Mouse (Mus musculus): ENCODE measurements around the gene Olfr31. TPM values are rescaled to one million over a fixed set of nuclear protein-coding genes. Genes with fewer than 3 reads are reported as not detected.

Gene Olfr31
- not detected in 2 replicates for polyA plus RNA-seq (2015; fragmentation: Nextera tagmentation; extraction: Ambion mirVana)

DNA sequence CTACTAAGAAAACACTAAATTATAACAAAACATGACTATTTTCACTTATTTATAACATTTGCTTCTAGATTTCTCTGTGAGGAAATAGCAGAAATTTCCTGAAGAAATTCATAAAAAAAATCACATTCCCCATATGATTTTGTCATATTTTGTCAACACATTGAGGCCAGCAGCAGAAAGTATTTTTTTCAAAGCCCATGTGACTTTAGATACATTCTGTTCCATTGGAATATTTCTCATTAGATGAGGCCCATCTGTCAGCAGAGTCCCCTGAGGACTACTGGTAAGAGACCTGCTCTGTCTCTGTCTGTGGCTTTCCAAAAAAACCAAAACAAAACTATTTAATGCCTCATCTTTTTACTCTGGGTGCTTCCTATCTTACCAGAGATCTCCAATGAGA, at the start of gene Olfr31:
TSS of gene Olfr31 (plus strand) at position 301 of the 400 bp plus-strand sequence.
- H3K9ac ChIP-seq (ENCODE audit: low read depth, low read length), result no peak within 1 kb of the TSS
- ATAC-seq (ENCODE audit: low read depth), result no peak

DNA sequence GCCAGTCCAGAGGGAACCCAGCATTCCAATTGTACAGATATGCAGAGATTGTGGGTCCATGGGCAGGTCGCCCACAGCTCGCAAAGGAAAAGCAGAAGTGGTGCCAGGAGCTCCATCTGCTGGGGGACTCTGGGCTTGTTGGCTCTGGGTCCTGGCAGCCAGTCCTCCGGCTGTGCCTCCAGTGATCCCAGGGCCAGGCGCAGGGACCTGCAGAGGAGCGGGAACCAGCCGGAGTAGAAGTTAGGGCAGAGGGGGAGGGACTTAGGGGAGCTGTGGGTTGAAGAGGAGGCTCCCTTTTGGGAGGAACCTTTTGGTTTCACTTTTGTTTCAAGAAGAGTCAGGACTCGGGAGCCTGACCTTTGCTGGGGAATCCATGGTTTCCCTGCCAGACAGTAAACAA, 28.2 kb upstream of the Olfr31 start:
- Histone ChIP-seq H3K4me3 (ENCODE audit: low read depth, low read length) (0 out of 2 replicates have a peak overlapping the region, but pooled peaks have one; percentile 22), H3K36me3 (ENCODE audit: control insufficient read depth, insufficient read depth) (no peaks in the 10 kb centered on the region), H3K4me1 (ENCODE audit: control insufficient read depth, low read depth, low read length) (no peaks in the 10 kb centered on the region), H3K27ac (ENCODE audit: low read length) (no peak overlapping the region), H3K9me3 (replicated peaks; ENCODE audit: control insufficient read depth, low read length) (no peaks in the 10 kb centered on the region; the same call in 1 of the 2 replicates), H3K27me3 (ENCODE audit: control insufficient read depth, insufficient read depth, low read depth, low read length) (no peaks in the 10 kb centered on the region), H3K4me2 (ENCODE audit: low read depth, low read length) (no peak overlapping the region), H3K9ac (ENCODE audit: low read depth, low read length) (no peak overlapping the region)
- peak; percentile 63 for ATAC-seq (ENCODE audit: low read depth)
- 44% methylated on average over 7 of the region's 7 CpGs for WGBS (ENCODE audit: insufficient replicate concordance)

More for the DNA sequence above, at the start of gene Olfr31:
- Histone ChIP-seq H3K4me1 (ENCODE audit: control insufficient read depth, low read depth, low read length) (no peaks in the 10 kb centered on the region), H3K4me2 (ENCODE audit: low read depth, low read length) (no peak within 1 kb of the TSS), H3K4me3 (ENCODE audit: low read depth, low read length) (no peak within 1 kb of the TSS), H3K9me3 (replicated peaks; ENCODE audit: control insufficient read depth, low read length) (no peaks in the 10 kb centered on the region), H3K27ac (ENCODE audit: low read length) (no peak within 1 kb of the TSS), H3K27me3 (ENCODE audit: control insufficient read depth, insufficient read depth, low read depth, low read length) (no peaks in the 10 kb centered on the region), H3K36me3 (ENCODE audit: control insufficient read depth, insufficient read depth) (no peaks in the 10 kb centered on the region)

DNA sequence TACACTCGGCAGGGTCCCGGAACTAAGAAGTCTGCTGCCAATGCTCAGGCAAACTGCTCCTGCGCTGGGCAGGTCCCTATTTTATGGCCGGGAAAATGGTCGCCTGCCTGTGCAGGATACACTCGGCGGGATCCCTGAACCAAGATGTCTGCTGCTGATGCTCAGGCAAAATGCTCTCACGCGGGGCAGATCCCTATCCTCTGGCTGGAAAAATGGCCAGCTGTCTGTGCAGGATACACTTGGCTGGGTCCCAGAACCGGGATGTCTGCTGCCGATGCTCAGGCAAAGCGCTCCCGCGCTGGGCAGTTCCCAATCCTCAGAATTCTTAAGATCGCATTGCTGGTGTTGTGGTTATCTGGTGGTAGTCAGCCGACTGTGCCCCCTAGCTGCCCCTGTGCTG, 13.7 kb upstream of the Olfr31 start:
- H3K4me3 ChIP-seq (ENCODE audit: low read depth, low read length), result no peak overlapping the region
- WGBS (ENCODE audit: insufficient replicate concordance), result 39% methylated on average over 16 of the region's 16 CpGs
- no peak overlapping the region for H3K4me2 ChIP-seq (ENCODE audit: low read depth, low read length)

DNA sequence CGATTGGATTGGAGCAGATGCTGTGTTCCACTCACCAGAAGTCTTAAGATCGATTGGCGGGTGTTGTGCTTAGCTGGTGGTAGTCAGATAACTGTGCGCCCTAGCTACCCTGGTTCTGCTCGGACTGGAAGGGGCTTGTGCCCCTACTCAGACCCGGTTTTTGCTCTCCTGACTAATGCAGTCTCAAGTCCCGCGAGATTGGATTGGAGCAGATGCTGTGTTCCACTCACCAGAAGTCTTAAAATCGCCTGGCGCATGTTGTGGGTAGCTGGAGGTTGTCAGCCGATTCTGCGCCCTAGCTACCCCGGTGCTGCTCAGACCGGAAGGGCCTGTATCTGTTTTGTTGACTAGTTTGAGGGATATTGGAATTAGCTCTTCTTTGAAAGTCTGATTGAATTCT, 13.2 kb upstream of the Olfr31 start:
- Histone ChIP-seq H3K4me3 (ENCODE audit: low read depth, low read length) (no peak overlapping the region), H3K9me3 (replicated peaks; ENCODE audit: control insufficient read depth, low read length) (no peaks in the 10 kb centered on the region), H3K27ac (ENCODE audit: low read length) (no peak overlapping the region), H3K4me2 (ENCODE audit: low read depth, low read length) (no peak overlapping the region), H3K27me3 (ENCODE audit: control insufficient read depth, insufficient read depth, low read depth, low read length) (no peaks in the 10 kb centered on the region), H3K36me3 (ENCODE audit: control insufficient read depth, insufficient read depth) (no peaks in the 10 kb centered on the region), H3K9ac (ENCODE audit: low read depth, low read length) (no peak overlapping the region), H3K4me1 (ENCODE audit: control insufficient read depth, low read depth, low read length) (no peaks in the 10 kb centered on the region)
- 46% methylated on average over 14 of the region's 14 CpGs for WGBS (ENCODE audit: insufficient replicate concordance)
- ATAC-seq (ENCODE audit: low read depth), result no peak

More for the DNA sequence above, 13.7 kb upstream of the Olfr31 start:
- H3K9ac ChIP-seq (ENCODE audit: low read depth, low read length), result no peak overlapping the region
- H3K9me3 ChIP-seq (replicated peaks; ENCODE audit: control insufficient read depth, low read length), result no peaks in the 10 kb centered on the region
- no peaks in the 10 kb centered on the region for H3K4me1 ChIP-seq (ENCODE audit: control insufficient read depth, low read depth, low read length)
- no peaks in the 10 kb centered on the region for H3K36me3 ChIP-seq (ENCODE audit: control insufficient read depth, insufficient read depth)
- no peak overlapping the region for H3K27ac ChIP-seq (ENCODE audit: low read length)
- no peaks in the 10 kb centered on the region for H3K27me3 ChIP-seq (ENCODE audit: control insufficient read depth, insufficient read depth, low read depth, low read length)
- ATAC-seq (ENCODE audit: low read depth), result no peak

DNA sequence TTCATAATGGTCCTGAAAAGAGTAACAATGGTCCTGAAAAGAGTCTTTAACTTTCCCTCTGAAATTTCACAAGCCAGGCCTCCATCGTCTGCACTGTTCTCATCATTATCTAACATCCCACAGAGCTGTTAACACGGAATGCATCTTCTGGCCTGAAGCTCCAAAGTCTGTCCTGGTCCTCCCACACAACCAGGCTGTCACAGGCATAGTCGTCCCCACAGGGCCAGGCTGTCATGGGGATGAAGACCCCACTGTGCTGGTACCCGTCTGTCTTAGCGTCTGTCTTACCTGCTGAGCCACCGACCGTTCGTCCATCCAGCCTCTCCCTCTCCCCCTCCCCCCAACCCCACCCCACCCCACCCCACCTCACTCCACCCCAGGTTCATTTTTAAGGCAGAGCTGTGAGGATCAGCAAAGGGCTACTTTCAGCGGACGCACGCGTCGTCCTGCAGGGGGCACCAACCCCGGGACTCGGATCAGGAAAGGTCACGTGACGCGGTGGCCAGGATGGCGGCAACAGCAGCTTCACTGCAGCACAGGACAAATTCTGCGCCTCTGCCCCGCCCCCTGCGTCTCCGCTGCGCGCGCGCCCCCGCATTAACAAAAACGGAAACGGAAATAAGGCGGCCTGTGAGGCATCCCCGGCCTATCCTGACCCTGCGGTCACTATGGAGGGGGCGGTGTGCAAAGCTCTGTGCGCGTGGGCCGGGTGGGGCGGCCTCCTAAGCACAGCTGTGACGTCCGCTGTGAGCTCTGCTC, 22.7 kb downstream of the Olfr31 start:
- ATAC-seq (ENCODE audit: low read depth), result peak; percentile 81
- Histone ChIP-seq H3K27ac (ENCODE audit: low read length) (no peak overlapping the region; the same call in 1 of the 2 replicates), H3K9me3 (replicated peaks; ENCODE audit: control insufficient read depth, low read length) (peaks cover 30% of the 10 kb centered on the region), H3K27me3 (ENCODE audit: control insufficient read depth, insufficient read depth, low read depth, low read length) (no peaks in the 10 kb centered on the region), H3K9ac (ENCODE audit: low read depth, low read length) (no peak overlapping the region), H3K4me2 (ENCODE audit: low read depth, low read length) (peak overlapping the region; percentile 80), H3K36me3 (ENCODE audit: control insufficient read depth, insufficient read depth) (no peaks in the 10 kb centered on the region), H3K4me1 (ENCODE audit: control insufficient read depth, low read depth, low read length) (no peaks in the 10 kb centered on the region; the same call in 1 of the 2 replicates), H3K4me3 (ENCODE audit: low read depth, low read length) (peak overlapping the region; percentile 64)
- 5% methylated on average over 40 of the region's 40 CpGs for WGBS (ENCODE audit: insufficient replicate concordance)

DNA sequence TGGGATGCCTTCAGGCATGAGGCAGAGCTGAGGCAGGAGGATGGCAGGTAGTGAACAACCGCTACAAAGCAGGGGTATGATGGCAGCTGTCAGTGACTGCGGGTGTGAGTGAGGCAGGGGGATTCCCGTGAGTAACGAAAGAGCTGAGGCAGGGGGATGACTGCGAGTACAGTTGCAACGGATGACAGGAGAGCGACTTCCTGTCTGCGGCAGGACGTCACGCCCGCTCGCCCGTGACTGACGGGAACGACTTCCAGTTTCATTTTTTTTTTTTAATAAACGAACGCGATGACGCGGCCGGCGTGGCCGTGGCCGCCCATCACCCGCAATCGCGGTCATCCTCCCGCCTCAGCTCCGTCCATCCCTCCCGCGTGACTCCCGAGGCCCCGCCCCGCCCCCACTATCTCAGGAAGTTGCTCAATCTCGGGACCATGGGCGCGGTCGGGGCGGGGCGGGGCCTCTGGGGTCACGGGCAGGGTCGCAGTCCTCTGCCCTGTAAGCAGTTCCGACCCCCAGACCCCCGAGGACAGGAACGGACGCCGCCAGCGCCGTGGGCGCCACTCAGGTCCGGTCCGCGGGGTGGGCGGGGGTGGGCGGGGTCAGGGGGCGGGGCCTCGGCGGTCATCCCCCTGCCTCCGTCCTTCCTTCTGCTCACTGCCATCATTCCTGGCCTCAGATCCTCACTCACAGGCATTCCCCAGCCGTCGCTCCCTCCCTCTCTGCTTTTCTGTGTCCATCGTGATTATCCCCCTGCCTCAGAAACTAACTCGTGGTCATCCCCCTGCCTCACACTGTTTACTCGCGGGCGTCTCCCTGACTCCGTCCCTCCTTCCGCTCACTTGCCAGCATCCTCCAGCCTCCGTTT, 23.6 kb downstream of the Olfr31 start, which contains the start of gene Il3ra:
TSS of gene Il3ra (plus strand) at position 328 of the 865 bp plus-strand sequence.
- Histone ChIP-seq H3K36me3 (ENCODE audit: control insufficient read depth, insufficient read depth) (no peaks in the 10 kb centered on the region), H3K27ac (ENCODE audit: low read length) (peak within 1 kb of the TSS; percentile 63), H3K4me1 (ENCODE audit: control insufficient read depth, low read depth, low read length) (no peaks in the 10 kb centered on the region; the same call in 1 of the 2 replicates), H3K9me3 (replicated peaks; ENCODE audit: control insufficient read depth, low read length) (peaks cover 38% of the 10 kb centered on the region), H3K4me2 (ENCODE audit: low read depth, low read length) (peak within 1 kb of the TSS; percentile 80), H3K27me3 (ENCODE audit: control insufficient read depth, insufficient read depth, low read depth, low read length) (no peaks in the 10 kb centered on the region), H3K9ac (ENCODE audit: low read depth, low read length) (peak within 1 kb of the TSS; percentile 34), H3K4me3 (ENCODE audit: low read depth, low read length) (peak within 1 kb of the TSS; percentile 64)
- ATAC-seq (ENCODE audit: low read depth), result peak; percentile 43
- WGBS (ENCODE audit: insufficient replicate concordance), result 3% methylated on average over 68 of the region's 69 CpGs

DNA sequence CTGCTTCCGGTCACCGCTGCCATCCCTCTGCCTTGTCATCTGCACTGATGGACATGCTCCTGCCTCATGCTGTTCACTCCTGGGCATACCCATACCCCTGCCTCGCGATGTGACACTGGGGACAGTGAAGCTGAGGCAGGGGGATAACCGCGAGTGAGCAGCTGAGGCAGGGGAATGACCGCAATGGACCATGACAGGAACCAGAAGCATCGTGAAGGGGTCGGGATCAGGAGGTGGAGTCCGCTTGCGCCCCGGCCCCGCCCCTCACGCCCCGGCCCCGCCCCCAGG, 24.1 kb downstream of the Olfr31 start:
- Histone ChIP-seq H3K9ac (ENCODE audit: low read depth, low read length) (peak overlapping the region; percentile 34; the same call in 1 of the 2 replicates), H3K4me2 (ENCODE audit: low read depth, low read length) (peak overlapping the region; percentile 80), H3K9me3 (replicated peaks; ENCODE audit: control insufficient read depth, low read length) (peaks cover 43% of the 10 kb centered on the region), H3K4me1 (ENCODE audit: control insufficient read depth, low read depth, low read length) (no peaks in the 10 kb centered on the region; the same call in 1 of the 2 replicates), H3K27ac (ENCODE audit: low read length) (no peak overlapping the region), H3K36me3 (ENCODE audit: control insufficient read depth, insufficient read depth) (no peaks in the 10 kb centered on the region), H3K27me3 (ENCODE audit: control insufficient read depth, insufficient read depth, low read depth, low read length) (no peaks in the 10 kb centered on the region), H3K4me3 (ENCODE audit: low read depth, low read length) (peak overlapping the region; percentile 64)
- 22% methylated on average over 13 of the region's 16 CpGs for WGBS (ENCODE audit: insufficient replicate concordance)
- no peak for ATAC-seq (ENCODE audit: low read depth)

DNA sequence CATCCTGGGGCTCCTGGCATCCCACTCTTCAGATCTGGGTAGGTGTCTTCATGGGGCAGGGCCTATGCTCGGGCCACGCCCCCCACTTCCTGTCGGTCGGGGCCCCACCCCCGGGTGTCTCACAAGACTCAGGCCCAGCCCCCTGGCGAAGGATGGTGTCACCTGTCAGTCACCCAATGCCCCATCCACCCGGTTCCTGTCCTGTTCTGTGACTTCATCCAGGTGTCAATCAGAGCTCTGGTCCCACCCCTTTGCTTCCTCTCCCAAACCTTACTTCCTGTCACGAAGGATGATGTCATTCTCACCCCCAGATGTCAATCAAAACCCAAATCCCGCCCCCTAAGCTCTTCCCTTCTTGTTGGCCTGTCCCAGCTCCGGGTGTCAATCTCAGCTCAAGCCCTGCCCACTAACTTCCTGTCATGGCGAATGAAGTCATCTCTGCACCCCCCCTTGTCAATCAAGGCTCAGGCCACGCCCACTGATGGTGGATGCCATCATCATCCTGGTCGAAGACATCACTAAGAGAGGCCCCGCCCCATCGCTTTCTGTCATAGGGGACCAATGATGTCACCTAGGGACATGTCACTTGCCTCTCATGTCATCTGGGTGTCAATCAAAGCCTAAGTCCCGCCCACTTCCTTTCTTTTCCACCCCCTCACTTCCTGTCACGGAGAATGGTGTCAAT, 24.7 kb downstream of the Olfr31 start:
- Histone ChIP-seq H3K4me2 (ENCODE audit: low read depth, low read length) (no peak overlapping the region), H3K36me3 (ENCODE audit: control insufficient read depth, insufficient read depth) (no peaks in the 10 kb centered on the region), H3K9me3 (replicated peaks; ENCODE audit: control insufficient read depth, low read length) (peaks cover 44% of the 10 kb centered on the region), H3K4me3 (ENCODE audit: low read depth, low read length) (no peak overlapping the region), H3K4me1 (ENCODE audit: control insufficient read depth, low read depth, low read length) (no peaks in the 10 kb centered on the region; the same call in 1 of the 2 replicates), H3K27me3 (ENCODE audit: control insufficient read depth, insufficient read depth, low read depth, low read length) (no peaks in the 10 kb centered on the region), H3K9ac (ENCODE audit: low read depth, low read length) (no peak overlapping the region), H3K27ac (ENCODE audit: low read length) (no peak overlapping the region)
- WGBS (ENCODE audit: insufficient replicate concordance), result 62% methylated on average over 17 of the region's 17 CpGs
- ATAC-seq (ENCODE audit: low read depth), result no peak
